Mouse (Mus musculus) heart, adult 2 months (tissue): ENCODE results near the gene Fgfr1op2.

Experiments
- CTCF ChIP-seq: fragments of 200-600 bp; IDR thresholded peaks from 2 replicates; pipeline ENCODE4 v1.8.1; 2022; ENCODE audit warnings: antibody characterized with exemption, mild to moderate bottlenecking, moderate library complexity
- EP300 ChIP-seq: fragments of 200-500 bp; IDR thresholded peaks from 2 replicates; pipeline ENCODE4 v1.6.1; 2011; ENCODE audit warnings: low read depth, low read length, control low read depth; ENCODE audit not compliant: insufficient read depth
- POLR2A ChIP-seq: fragments of 200-500 bp; IDR thresholded peaks from 2 replicates; pipeline ENCODE4 v1.6.1; 2011; ENCODE audit warnings: mild to moderate bottlenecking, low read depth, low read length, control low read depth; ENCODE audit not compliant: insufficient read depth

DNA sequence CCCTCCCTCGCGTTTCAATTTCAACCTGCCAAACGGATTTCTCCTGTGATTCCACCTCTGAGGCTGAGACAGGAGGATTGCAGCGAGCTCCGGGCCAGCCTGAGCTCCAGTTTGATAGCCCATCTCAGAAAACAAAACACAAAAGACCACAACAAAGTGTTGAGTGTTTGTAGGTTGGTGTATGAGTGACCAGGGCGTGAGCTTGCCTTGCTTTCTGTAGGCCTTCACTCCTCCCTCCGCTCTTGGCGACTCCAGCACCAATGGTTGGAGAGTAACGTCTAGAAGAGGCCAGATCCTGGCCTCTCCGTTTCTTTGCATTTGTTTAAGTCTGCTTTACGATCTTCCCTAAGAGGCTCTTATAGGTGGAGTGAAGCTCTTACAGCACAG is 66.2 kb downstream of the Fgfr1op2 start:
- TF ChIP-seq CTCF (no peak), EP300 (no peak), POLR2A (no peak)
